Mouse (Mus musculus) B cell, adult 2 months (primary cell): ENCODE results near the gene Trim27.

Source experiments
- DNase-seq, 2 experiments: peaks; one replicate each; pipeline ENCODE4 v3.0.0; 2022

Gene Trim27

DNA sequence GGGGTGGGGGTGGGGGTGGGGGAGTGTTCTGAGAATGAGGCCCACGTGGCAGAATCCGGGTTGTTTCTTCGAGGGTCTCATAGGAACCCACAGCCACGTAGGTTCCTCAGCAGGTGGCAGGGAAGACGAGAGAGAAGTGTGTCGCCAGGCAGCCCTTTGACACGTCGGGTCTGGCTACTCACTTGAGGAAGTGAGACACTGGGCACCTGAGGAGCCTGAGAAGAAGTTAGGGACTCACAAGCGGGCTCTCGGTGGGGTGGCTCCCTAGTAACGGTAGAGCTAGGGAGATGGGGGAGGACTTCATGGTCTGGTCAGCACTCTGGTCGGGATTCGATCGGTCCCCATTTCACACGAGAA is at the start of gene Trim27:
TSS of gene Trim27 (plus strand) at position 79 of the 357 bp plus-strand sequence.
- no peak for DNase-seq

DNA sequence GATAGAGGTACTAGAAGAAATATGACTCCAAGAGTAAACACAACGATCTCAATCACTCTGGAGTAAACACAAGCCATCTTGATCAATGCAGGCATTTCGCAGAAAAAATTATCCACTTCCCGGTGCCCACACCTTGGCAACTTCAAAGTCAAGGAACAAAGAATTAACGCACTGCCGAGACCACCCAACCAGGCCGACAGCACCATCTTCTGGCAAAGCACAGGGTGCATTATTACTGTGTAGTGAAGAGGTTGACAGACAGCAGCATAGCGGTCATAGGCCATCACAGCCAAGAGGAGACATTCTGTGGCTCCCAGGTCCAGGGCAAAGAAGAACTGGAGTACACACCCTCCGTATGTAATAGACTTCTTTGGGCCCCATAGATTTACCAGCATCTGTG is 36.8 kb upstream of the Trim27 start:
- no peak for DNase-seq

DNA sequence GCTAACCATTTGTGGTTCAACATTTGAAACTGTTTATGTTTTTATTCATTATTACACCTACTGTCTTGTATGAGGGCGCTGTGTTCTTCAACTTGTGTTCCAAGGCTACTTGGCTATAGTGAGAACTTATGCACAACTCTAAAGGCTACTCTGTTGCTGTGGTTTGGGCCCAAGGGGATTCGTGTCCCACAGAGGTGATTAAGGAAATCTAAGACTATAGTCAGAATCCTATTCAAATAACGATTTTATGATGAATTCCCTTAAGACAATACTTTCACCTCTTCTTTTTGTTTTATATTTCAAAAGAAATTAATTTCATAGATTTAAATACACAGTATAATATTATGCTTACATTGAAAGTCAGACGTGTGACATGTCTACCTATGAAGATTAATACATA is 33.5 kb upstream of the Trim27 start, which contains the start of gene Olfr1368:
TSS of gene Olfr1368 (minus strand) at position 101 of the 400 bp plus-strand sequence.
- no peak for DNase-seq

DNA sequence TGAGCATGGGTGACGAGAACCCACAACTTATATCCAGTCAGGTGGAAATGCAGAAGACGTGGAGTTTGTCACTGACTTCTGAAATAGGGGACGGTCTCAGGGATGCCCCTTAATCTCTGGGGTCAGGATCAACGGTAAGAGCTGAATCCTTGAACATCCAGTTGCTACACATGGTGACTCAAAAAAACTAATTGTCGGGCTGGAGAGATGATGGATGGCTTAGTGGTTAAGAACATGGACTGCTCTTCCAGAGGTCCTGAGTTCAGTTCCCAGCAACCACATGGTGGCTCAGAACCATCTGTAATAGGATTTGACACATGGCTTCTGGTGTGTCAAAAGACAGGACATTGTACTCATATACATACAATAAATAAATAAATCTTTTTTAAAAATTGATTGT is 23.4 kb upstream of the Trim27 start:
- no peak for DNase-seq

DNA sequence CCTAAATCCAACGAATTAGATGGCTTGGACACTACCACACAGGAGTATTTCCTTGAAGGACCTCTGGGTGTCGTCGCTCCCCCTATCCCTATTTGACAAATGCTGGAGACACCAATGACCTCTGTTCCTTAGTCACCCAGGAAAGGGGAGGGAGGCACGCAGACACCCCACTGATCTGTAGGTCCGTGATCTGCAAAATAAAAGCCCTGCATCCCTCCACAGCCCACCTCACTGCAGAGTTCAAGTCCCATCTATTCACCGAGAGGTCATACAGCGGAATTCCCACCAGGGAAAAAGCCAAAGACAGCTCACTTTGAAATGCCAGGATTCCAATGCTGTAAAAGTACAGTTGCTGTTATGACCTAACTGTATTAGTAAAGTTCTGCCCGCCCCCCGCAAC is 21.2 kb upstream of the Trim27 start:
- no peak for DNase-seq

DNA sequence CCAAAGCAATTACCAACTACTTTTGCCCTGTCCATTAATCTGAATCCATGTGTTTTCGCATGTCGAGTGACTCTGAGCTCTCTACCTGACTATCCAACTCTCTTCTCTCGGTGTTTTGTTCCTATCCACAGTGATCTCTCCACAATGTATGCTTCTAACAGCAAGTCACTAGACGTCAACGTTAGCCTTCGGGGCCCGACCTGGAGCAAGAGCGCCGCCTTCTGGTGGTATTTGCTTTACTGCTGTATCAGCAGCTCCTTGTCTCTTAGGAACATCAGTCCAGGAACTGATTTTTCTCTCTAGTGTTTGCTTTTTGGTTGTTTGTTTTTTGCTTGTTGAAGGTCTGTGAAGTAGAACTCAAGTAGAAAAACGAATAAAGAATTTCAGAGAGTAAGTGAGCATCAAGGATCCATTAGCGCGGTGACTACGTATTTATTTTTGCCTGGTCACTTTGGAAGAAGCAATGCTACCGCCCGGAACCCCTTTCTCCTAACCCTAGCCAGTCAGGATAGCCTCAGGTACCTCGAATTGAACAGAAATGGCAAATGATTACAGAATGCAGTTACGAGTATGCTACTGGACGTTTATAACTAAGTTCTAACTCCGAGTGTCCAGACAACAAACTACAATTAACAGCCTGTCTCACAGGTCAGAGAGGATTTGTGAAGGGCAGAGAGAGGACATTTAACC is 20.3 kb upstream of the Trim27 start:
- DNase-seq, result peak; percentile 90 to 92

DNA sequence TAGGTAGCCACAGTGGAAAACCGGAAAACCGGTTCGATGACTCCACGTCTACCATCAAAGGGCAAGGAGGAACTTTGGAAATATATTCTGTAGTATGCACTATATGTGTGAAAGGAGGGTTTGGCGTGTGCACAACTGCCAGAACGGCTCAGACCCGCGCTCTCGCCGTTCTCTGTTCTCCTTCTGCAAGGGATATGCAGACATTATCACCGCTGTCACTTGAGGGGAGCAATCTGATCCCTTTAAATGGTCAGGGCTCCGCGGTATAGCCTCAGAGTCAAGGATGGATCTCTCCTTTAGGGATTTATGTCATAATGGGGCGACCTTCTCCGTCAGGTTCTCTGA is 19.8 kb upstream of the Trim27 start:
- DNase-seq, result peak; percentile 37 to 40

DNA sequence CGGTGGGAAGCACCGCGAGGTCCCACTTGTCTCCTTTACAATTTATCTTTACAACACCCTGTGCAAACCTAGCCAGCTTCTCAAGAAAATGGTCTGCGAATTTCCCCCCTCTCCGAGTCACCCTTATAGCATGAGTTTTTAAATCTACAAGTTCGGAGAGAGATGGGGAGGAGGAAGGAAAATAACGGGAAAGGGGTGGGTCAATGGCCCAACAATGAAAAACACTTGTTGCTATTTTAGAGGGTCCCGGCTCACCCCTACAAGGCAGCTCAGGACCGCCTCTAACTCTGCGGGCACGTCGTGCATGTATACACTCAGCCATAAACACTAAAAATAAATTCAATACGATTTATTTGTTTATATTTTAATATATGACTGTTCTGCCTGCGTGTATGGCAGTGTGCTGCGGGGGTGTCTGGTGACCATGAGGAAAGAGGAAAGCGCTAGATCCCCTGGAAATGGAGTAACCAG is 19.2 kb upstream of the Trim27 start:
- DNase-seq, result peak; percentile 33 to 43

DNA sequence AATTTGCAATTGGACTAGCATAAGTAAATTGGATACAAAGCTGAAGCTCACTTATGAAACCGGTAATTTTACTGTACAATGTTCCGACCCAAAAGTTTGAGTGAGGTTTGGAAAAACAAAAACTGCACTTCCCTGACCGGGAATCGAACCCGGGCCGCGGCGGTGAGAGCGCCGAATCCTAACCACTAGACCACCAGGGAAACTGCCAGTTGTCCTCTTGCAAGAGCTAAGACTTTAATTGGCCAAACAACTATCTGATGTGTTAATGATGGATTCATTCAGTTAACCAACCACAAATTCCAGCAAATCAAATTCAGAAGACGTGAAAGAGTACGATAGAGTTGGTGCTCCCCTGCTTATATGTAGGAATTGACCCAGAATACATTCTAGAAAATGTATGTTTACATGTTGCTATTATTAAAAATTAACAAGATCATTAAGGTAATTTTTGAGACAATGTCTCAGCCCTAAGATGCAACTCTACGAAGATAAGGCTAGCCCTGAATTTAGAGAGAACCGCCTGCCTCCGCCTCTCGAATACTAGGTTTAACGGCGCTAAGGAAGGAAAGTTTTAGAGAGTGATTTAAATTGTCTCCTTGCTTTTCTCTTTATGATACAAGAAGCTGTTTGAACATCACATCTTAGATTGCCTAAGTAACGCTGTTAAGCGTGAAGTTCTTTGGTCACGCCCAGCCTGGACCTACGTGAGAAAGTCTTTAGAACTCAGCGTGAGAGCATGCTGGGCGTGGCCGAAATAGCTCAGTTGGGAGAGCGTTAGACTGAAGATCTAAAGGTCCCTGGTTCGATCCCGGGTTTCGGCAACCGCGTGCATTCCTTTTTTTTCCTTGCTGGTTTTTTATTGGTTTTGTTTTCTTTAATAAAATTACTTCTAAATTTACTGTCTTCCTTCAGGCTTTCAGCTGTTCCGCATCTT is 18.3 kb upstream of the Trim27 start:
- peak; percentile 95 for DNase-seq

DNA sequence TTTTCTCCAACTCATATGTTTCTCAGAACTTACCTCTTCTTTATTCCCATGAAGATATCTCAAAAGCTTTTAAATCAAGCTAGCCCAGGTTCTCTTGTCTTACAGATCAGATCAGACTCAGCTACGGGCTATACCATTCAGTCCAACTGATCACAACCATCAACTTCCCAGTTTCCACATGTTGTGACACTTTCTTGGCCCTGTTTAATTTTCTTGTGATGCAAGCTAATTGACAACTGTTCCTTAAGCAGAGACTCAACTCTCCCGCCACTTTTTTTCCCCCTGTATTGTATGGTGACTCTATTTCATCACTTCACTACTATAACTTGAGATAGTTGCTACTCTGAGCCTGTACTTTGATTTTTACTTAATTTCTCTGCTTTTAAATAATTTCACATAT is 17.7 kb upstream of the Trim27 start:
- no peak for DNase-seq

DNA sequence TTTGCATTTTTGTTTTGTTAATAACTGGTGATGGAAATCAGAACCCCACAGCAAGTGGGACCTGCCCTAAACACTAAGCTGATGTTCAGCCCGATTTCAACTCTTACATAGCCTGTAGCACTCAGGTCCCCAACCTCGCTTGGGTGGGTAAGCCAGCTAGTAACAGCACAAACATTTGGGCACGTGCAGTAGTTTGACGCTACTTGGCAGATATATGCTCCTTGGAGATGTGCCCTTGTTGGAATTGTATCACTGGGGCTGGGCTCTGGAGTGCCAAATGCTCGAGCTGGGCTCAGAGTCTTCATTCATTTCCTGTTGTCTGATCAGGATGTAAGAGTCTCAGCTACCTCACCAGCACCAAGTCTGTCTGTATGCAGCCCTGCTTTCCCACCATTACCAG is 16.7 kb upstream of the Trim27 start:
- no peak for DNase-seq

DNA sequence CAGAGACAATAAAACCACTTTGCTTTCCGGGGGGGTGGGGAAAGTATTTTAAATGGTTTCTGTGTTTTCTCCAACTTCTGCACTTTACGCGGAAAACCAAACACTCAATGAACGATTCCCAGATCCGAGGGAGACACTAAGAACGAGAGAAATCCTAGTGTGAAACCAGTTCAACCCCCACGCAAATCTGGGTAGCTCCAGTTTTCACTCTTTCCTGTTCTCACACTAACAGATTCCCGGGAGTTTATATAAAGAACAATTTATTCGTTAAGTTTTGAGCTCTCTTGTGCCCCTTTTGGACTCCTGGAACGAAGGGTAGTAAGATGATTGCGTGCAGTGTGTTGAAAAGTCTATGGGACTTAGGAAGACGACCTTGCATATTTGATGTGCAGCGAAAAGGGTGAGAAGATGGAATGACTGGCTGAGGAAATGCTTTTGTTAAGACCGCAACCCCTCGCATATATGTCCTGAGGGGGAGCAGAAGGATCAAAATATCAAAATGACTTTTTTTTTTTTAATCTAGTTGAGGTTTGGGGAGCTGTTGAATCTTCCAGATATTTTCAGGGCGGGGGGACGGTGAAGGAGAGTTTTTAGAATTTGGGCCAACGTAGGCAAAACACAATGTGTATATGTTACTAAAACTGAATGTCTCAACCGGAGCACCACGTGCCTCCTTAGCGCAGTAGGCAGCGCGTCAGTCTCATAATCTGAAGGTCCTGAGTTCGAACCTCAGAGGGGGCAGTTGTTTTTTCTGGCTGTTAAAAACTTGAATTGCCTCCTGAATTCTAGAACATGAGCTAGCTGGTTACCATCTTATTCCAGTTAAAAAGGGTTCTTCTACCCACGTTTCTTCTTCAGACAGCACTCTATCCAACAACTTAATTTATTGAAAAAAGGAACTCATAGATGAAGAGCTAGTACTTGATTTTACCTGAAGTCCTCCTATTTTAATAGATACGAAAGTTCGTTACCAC is 12.0 kb upstream of the Trim27 start:
- DNase-seq, result peak; percentile 89 to 92

DNA sequence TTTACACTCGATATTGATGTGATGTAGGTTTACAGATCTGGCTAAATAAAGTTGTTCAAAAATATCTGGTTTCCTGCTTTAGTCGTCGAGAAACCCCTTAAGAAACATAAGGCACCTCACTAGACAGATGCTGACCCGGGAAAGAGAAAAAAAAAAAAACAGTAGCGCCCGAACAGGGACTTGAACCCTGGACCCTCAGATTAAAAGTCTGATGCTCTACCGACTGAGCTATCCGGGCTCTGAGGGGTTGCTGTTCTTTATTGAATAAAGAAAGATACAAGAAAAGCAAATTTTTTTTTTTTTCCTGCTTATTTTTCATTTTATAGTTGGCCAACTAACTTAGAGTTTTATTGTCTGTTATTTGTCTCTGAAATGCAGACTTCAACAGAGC is 11.3 kb upstream of the Trim27 start:
- DNase-seq, result peak; percentile 66 to 70

DNA sequence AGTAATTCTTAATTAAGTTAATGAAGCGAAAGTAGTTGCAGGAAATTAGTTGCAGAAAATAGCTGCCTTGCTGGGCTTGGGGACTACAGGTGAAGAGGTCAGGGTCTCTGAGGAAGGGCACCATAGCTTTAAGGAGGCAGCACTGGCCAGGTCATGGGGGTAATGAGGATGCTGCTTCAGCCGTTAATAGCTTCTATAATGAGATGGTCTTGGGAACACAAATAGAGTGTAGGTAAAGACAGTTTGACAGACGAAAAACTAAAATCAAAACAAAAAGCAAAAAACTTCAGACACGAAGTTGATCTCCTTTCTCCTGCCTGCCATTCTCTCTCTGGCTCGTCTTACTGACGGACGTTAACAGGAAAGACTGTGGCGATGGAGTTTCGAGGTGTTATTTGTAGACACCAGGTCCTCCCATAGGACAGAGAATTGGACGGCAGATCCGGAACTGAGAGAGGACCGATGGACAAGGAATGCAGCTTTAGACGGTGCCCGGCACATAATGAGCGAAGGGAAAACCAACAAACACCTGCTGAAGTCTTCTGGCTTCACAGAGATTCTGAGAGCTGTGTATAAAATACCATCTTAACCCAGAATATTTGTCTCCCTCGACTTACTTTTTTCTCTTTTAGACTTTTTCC is 10.8 kb upstream of the Trim27 start:
- peak; percentile 47 to 58 for DNase-seq

DNA sequence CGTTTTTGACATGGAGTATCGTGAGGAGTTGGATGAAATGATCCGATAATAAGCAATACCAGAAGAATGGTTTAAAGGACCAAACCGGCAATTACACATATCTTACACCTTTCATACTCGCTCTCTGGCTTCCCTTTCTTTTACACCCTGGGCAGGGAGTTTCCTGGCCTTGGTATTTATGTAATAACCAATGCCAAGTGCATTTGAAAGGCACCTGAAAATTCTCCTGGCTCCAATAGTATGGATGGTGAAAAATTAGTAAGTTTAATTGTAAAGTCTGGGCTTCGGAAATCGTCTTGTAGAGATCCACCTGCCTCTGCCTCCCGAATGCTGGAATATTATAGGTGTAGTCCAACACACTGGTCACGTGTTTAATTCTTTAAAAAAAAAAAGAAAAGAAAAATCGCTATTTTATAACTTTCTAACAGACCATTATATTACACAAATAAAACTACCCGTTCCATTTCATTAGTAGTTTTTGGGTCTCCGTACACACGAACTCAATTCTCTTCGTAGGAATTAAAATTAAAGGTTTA is 10.1 kb upstream of the Trim27 start:
- DNase-seq, result peak; percentile 26 to 32

DNA sequence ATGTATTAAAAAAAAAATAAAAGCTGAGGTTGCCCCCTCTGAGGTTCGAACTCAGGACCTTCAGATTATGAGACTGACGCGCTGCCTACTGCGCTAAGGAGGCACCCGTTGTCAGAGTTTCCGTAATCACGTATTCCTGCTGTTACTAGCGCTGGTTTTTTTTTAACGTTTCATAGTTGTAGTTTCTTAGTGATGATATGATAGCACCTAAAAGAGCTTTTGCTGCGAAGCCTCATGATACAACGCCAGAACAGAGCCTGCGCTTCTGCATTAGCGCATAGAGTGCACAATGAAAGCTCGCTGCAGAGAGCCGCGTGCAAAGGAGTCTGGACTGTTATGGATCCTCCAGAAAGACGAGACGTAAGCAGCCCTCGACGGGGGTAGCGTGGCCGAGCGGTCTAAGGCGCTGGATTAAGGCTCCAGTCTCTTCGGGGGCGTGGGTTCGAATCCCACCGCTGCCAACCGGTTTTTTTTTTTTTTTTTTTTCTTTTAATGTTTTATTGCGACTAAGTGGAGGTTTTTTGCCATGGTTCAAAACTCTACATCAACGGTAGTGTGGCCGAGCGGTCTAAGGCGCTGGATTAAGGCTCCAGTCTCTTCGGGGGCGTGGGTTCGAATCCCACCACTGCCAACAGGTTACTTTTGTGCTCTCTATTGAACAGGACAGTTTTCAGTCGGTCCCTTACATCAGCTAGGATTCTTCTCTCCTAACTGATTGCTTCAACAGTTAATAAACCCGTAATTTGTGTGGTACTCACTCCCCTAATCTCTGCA is 9.4 kb upstream of the Trim27 start:
- peak; percentile 88 to 89 for DNase-seq

DNA sequence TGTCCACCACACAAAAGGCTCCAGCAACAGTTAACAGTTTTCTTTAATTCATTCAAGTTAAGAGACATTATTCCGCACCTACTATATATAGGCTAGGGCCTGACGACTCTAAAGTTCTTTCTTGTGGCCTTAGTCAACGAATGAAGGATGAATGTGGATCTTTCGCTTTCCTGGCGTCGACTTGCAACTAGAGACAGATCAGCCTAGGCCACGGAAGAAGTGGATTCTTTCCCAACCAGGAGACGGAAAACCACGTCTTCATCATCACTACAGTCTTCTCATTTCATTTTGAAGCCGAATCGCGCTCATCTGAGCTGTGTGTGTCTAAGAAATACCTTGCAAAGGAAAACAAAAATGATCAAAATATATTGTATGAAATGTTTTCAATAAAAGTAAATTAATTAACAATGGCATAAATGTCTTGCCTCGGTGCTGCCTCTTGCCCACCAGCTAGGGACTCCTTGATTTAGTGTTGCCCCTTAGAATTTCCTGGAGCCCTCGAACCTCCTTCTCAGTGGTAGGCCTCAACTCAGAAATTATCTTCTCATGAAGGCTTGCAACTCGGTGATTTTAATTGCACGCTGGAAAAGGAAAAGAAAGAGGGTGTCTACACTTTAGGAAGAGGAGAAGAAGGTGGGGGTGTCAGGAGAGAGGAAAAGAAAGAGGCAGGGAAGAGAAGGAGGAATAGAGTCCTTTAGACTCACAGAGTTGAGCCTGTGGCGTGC is 8.7 kb upstream of the Trim27 start:
- no peak for DNase-seq

DNA sequence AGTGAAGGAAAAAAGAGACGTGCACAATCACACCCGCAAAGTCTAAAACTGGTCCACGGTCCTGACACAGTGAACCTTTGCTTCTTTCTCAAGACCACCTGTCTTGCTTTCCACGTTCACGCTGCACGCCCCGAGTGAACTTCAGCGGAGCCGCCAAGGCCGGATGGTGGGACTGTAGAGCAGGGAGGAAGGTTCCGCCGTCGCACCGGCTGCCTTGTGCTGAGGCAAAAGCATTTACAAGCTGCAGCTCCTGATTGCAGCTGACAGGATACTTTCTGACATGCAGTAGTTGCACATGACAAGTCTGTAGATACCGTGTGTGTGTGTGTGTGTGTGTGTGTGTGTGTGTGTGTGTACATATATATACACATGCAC is 8.1 kb upstream of the Trim27 start:
- DNase-seq, result peak in 1 of 2 experiments; percentile 10

DNA sequence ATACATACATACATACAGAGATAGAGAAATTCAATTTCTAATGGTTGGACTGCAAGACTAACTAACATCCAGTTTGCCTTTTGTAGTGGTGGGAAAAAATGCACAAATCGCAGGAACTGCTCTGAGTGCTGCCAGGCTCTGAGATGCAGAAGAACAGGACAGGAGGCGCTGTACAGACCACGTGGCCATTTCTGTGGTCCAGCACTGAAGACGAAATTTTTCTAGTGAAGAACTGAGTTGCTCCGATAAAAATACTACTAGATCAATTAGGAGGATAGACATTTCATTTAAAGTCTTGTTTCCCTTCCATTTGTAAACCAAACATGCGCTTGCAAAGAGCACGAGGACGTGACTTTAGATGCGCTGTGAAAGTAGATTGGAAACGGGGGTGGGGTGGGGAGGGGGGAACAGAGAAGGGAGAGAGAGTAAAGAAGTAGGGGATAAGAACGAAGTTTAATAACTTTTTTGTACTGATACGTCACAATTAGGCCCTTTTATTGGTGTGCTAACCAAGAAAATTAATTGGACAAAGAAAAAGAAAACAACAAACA is 7.6 kb upstream of the Trim27 start:
- DNase-seq, result peak; percentile 10 to 18
